Mouse (Mus musculus) cerebellum, postnatal 14 days (tissue): Measurements from ENCODE around the gene Erg.

Experiments used
- DNase-seq, 2 experiments: peaks; one replicate each; pipeline ENCODE4 v3.0.0; 2021; ENCODE audit warnings: mixed read lengths in 2 of 2

The Erg gene

GRCm38 (mm10) chr16:95475041-95475440 is 111.4 kb downstream of the Erg start:
- DNase-seq = no peak

GRCm38 (mm10) chr16:95473946-95474345 is 112.4 kb downstream of the Erg start:
- DNase-seq = no peak

DNA sequence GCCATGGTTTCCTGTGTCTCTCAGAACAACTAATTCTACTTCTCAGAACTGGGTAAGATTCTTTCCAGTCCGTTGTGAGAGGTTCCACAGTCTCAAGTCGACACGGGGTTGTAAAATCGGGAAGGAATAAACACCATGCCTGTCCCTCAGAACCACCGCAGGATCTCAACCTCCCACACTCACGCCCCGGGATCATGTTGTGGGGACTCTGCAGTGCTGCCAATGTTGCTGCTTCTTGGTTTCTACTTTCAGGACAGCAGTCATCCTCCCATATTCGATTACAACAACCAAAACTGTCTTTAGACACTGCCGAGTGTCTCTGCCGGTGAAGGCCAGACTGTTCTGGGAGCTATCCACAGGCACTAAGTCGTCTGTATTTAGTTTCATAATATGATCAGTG is 113.6 kb downstream of the Erg start:
- no peak for DNase-seq

DNA sequence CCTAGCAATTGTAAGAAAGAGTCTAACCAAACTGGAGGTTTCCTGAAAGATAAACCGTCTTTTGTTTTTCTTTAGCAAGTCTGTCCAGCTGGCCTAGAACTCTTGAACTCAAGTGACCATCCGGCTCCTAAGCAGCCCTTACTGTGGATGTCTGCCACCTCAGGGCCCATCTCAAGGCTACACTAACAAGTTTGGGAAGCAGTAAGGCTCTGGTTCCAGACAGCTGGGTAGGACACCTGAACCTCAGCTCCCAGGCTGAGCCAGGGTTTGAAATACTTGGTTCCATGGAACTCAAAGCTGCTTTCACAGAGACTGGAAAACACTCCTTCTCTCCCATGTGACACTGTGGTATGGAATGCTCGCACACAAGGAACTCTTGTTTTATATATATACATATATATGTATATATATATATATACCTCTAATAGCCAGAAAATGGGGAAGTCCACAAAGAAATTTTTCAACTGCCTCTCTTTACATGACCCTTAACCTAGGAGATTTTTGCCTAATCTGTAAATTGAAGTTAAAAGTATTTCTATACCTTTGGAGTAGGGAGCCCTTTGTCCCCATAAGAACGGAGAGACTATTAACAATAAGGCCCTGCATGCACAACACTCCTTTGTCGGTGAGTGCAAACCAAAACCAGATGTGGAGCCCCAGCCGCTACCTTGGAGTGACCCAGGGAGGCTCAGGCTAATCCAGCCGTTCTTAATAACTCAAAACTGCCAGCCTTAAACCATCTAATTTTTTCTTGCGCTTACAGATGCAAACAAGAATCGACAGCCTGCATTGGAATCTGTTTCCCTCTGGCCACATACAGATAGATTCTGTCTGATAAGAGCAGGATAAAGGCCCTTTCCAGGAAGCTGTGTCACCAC is 116.9 kb downstream of the Erg start:
- no peak for DNase-seq

- DNase-seq = no peak
Observed at GRCm38 (mm10) chr16:95467893-95468292, 118.5 kb downstream of the Erg start.

- DNase-seq = peak; percentile 64 to 69
Observed at GRCm38 (mm10) chr16:95466548-95466947, 119.8 kb downstream of the Erg start.

DNA sequence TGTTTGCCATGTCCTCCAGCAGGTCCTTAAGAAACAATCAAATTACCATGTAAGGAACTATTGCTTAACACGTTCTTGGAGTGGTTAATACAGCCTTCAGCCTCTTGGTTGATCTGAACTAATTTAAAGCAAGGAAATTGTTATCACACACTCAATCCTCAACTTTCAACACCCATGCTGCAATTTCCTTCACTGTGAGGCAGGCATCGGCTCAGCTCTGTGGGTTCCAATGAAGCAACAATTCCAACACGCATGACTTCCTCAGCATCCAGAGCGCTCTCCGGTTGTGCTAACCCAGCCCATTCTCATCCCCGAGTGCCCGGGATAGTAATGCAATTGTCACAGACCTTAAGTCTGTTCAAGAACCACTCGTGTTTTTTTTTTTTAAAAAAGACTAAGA is 121.8 kb downstream of the Erg start:
- DNase-seq = no peak

DNA sequence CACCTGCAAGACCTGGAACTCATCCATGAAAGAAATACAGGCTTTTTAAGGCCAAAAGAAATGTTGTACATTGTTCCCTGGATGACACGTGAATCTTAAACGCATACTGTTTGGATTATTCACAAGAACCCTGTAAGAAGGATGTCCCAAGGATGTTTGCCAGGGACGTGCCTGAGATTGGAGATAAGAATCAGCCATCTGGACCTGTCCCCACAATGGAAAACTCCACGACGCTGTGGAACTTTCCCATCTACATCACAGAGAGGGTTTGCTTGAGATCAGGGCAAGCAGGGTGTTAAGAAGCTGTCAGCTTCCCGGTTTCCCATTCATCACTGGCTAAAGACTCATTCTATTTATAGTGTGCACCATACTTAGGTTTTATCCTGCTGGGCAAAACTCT is 122.6 kb downstream of the Erg start:
- DNase-seq = no peak

GRCm38 (mm10) chr16:95461941-95462340 is 124.5 kb downstream of the Erg start:
- DNase-seq = no peak

- no peak for DNase-seq
Observed at GRCm38 (mm10) chr16:95460336-95460735, 126.1 kb downstream of the Erg start.

DNA sequence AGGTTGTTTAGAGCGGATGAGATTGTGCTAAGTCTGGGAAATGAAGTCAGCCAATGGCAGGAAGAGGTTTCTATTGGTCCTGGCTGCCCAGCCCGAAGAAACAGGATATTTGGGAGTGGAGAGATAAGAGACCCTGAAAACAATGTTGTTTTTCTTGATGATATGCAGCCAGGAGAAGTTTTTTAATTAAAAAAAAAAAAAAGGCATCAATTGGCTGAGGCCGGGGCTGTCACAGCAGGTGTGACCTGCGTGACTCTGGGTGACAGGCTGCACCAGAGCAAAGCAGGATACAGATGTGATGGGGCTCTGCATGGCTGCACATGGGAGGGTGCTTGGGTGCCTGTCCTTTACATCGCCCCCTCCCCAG is 127.1 kb downstream of the Erg start:
- DNase-seq = no peak

GRCm38 (mm10) chr16:95458590-95459324 is 127.6 kb downstream of the Erg start:
- no peak for DNase-seq

- no peak for DNase-seq
Observed at GRCm38 (mm10) chr16:95457006-95457405, 129.4 kb downstream of the Erg start.

GRCm38 (mm10) chr16:95455896-95456295 is 130.5 kb downstream of the Erg start:
- no peak for DNase-seq

- no peak for DNase-seq
Observed at GRCm38 (mm10) chr16:95455461-95455860, 130.9 kb downstream of the Erg start.

DNA sequence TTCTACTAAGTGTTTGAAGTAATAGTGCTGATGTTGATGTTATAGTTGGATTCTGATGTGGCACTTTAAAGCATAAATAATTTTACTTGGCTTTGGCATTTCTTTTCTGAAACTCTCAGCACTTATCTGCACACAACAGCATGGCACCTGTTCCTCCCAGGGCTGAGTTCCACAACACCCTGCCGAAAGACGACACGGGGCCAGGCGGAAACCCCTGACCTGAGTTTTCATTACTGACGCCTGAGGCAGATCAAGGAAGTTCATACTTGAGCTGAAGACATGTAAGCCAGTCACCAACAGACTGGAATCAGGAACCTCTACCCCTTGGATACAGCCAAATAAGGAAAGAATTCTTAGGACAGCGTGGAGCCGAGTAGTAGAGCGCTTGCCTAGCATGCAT is 134.0 kb downstream of the Erg start:
- DNase-seq = no peak

DNA sequence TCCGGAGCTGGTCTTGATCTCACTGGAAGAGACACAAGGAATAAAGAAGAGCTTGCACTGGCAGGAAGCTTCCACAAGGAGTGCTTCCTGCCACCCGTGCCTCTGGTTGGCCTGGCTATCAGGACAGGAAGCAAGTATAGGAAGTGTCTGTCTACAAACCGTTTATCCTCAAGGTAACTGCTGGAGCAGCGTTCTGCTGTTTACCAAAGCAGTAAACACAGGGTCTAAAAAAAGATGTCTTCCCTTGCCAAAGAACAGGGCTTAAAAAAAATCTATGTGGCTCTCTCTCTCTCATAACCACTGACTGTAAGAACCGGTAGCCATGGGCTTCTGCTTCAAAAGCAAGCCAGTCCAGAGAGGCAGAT is 137.1 kb downstream of the Erg start:
- DNase-seq = no peak

DNA sequence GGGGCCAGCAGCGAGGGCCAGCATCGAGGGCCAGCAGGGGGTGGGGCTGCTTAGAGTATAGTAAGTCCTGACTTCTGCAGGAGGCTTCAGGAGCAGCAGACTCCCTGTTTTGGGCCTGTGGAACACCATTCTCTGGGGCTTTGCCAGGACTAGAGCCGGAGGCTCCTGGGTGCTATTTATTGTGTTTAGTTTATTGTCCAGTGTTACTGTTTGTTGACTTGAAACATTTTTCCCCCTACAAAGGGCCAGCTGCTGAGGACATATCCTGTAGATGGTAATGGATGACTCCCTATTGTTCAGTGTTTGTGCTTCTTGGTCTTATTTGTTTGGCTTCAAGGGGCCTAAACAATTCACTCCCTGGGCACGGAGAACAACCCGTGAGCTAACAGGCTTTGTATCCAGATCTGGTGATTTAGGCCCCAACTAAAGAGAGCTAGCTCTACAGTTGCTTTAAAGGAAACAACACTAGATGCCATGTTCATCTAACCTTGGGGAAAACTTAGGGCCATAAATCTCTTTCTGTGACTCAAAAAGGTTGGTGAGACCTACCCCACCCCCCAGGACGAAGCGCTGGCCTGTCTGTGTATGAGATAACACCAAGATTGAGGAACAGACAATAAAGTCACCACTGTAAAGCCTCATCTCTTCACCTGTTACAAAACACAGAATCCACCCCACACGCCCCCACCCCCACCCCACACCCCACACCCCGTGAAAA is 137.6 kb downstream of the Erg start:
- no peak for DNase-seq

DNA sequence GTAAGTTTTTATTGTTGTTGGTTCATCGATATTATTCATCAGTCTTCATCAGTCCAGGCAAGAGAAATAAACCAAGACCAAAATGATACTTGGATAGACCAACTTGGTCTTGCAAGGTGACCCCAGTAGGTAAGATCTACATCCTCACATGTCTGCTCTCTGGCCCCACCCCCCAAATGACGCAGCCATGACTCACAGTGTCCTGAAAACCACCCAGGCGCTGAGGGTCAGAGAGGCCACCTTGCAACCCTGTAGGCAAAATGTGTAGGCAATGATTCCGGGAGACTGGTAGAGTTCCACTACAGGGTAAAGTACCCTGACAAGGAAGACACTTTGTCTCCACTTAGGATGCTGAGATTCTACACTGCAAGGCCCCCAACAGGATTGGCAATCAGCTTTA is 138.5 kb downstream of the Erg start:
- DNase-seq = no peak

DNA sequence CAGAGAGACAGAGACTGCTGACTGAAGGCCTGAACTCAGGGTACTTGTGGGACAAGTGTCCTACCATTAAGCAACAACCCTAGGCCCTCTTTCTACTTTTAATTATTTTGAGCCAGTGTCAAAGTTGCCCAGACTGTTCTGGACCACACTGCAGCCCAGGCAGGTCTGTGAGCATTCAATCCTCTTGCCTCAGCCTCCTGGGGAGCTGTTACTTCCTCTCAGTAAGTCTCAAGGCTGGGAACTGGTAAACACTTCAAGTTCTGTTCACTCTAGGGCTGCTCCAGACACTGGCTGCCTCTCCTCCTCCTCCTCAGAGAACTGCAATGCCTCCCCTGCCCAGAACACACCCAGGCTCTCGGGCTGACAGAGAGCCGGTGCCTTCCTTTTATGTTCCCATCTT is 140.0 kb downstream of the Erg start:
- no peak for DNase-seq

DNA sequence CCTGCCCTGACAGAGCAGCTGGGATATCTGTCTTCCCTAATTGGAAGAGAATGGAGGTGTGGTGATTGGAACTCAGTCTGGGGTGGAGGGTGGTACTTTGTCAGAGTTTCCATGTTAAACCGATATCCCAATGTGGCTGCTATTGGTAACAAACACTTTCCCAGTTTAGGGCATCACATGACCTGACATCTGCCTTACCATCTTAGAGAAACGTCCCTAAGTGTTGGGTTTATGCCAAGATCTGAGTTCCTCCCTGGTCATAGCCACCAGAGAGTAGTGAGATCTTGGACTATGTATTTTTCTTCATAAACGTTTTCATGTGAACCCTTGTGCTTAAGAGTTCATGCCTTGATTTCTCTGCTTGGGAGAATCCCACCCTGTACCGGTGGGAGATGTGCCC is 144.4 kb downstream of the Erg start:
- no peak for DNase-seq

GRCm38 (mm10) chr16:95441179-95441578 is 145.2 kb downstream of the Erg start:
- DNase-seq = no peak

DNA sequence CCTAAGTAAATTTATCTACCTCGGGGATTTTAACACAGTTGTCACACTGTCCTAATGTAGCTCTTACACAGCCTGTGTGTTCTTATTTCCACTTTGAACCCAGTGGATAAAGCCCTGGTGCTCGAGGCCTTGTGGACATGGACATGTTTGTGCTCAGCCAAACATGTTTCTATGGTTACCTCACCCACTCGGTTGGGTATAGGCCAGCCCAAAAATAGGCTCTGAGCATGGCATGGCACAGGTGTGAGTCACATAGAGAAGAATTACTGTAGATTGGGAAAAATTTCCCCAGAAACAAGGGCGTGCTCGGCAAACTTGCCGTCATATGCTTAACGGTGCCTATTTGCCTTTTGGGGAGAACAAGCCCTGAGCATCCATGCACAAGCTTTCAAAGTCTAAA is 146.1 kb downstream of the Erg start:
- DNase-seq = peak; percentile 60 to 63

GRCm38 (mm10) chr16:95439794-95440193 is 146.6 kb downstream of the Erg start:
- DNase-seq = no peak
